Mouse (Mus musculus): ENCODE measurements at regions not wholly inside any gene's neighbourhood (a gene's known extent, or its start where the extent isn't known, plus 50 kb on each side); places are given as distances from the start of the nearest gene placed in this dataset.

GRCm38 (mm10) chr14:45797320-45797696, 139.4 kb upstream of the Ddhd1 start:
- TF ChIP-seq POLR2A (IDR thresholded peaks at IDR 0.05; ENCODE audit: extremely low read depth, insufficient read depth, low read length) (no peak), CTCF (IDR thresholded peaks at IDR 0.05; ENCODE audit: low read depth, low read length) (no peak)
